In genomic region chrX:164330766-164331165, GRCm38 (mm10) we compare ENCODE assay signal across 35 mouse cellular contexts. TPM values are rescaled to one million over a fixed set of nuclear protein-coding genes. Genes with fewer than 3 reads are reported as not detected.
"Had no signal": no experiment of that assay in that cellular context is flagged by ENCODE, and none has a peak within 500 bp of the region (broad histone marks: within the 10 kb centered on the region; RNA-seq: fewer than 3 reads in every experiment).

No protein-coding gene starts in this region.

- H3K4me2 ChIP-seq: heart, embryonic 11.5 days; heart, embryonic 12.5 days; heart, embryonic 13.5 days; heart, embryonic 15.5 days; hindbrain, embryonic 12.5 days; hindbrain, embryonic 13.5 days; hindbrain, embryonic 14.5 days; hindbrain, embryonic 15.5 days; intestine, embryonic 15.5 days; kidney, embryonic 15.5 days had no signal

- H3K4me3 ChIP-seq: heart, embryonic 10.5 days; heart, embryonic 12.5 days; heart, embryonic 13.5 days; heart, embryonic 15.5 days; hindbrain, embryonic 10.5 days; hindbrain, embryonic 12.5 days; hindbrain, embryonic 13.5 days; hindbrain, embryonic 15.5 days; intestine, embryonic 15.5 days; kidney, embryonic 15.5 days; layer of hippocampus, adult 2 months had no signal

- H3K27ac ChIP-seq: heart, embryonic 10.5 days; heart, embryonic 13.5 days; heart, embryonic 15.5 days; hindbrain, embryonic 10.5 days; hindbrain, embryonic 12.5 days; hindbrain, embryonic 13.5 days; hindbrain, embryonic 14.5 days; hindbrain, embryonic 15.5 days; hindbrain, postnatal 0 days; intestine, embryonic 15.5 days; kidney, embryonic 15.5 days; kidney, postnatal 0 days; layer of hippocampus, adult 2 months had no signal

- DNase-seq: heart, postnatal 10 days; heart, postnatal 14 days; heart, postnatal 36 days; heart, postnatal 4 days; kidney, adult 11 months; kidney, adult 18-20 months; kidney, adult 2 months; kidney, adult 8-10 months; kidney, adult 9 months; kidney, postnatal 10 days; kidney, postnatal 14 days; kidney, postnatal 25 days; kidney, postnatal 36 days; kidney, postnatal 4 days; layer of hippocampus, adult 9-11 months; layer of hippocampus, postnatal 36 days had no signal

- H3K4me1 ChIP-seq: heart, embryonic 10.5 days; heart, embryonic 12.5 days; heart, embryonic 13.5 days; heart, embryonic 15.5 days; hindbrain, embryonic 10.5 days; hindbrain, embryonic 12.5 days; hindbrain, embryonic 13.5 days; hindbrain, embryonic 15.5 days; intestine, embryonic 15.5 days; kidney, embryonic 15.5 days had no signal

- H3K9me3 ChIP-seq: heart, embryonic 10.5 days; heart, embryonic 12.5 days; heart, embryonic 13.5 days; heart, embryonic 15.5 days; hindbrain, embryonic 10.5 days; hindbrain, embryonic 12.5 days; hindbrain, embryonic 13.5 days; hindbrain, embryonic 15.5 days; intestine, embryonic 15.5 days; kidney, embryonic 15.5 days had no signal

- H3K27me3 ChIP-seq: heart, embryonic 12.5 days; heart, embryonic 13.5 days; heart, embryonic 15.5 days; hindbrain, embryonic 12.5 days; hindbrain, embryonic 13.5 days; hindbrain, embryonic 15.5 days; intestine, embryonic 15.5 days had no signal

- H3K9ac ChIP-seq: heart, embryonic 12.5 days; heart, embryonic 13.5 days; heart, embryonic 15.5 days; hindbrain, embryonic 12.5 days; hindbrain, embryonic 13.5 days; hindbrain, embryonic 14.5 days; hindbrain, embryonic 15.5 days; intestine, embryonic 15.5 days; kidney, embryonic 15.5 days had no signal

- ATAC-seq: hindbrain, embryonic 16.5 days; hindbrain, postnatal 0 days; inflammation-experienced regulatory T-cells, adult 6 months; intestine, embryonic 15.5 days; intestine, embryonic 16.5 days; intestine, postnatal 0 days had no signal

- H3K36me3 ChIP-seq: heart, embryonic 10.5 days; heart, embryonic 12.5 days; heart, embryonic 13.5 days; heart, embryonic 15.5 days; hindbrain, embryonic 10.5 days; hindbrain, embryonic 12.5 days; hindbrain, embryonic 13.5 days; hindbrain, embryonic 15.5 days; intestine, embryonic 15.5 days; kidney, embryonic 15.5 days had no signal

RNA-seq across cellular contexts. Expression of gene Vegfd, which starts 42.4 kb away (rescaled TPM):
- polyA plus RNA-seq: inflammation-experienced regulatory T-cells, adult 6 months had no signal
